Mouse (Mus musculus) liver, postnatal 0 days (tissue): ENCODE data around the gene Shtn1.

ENCODE experiments used
- CTCF ChIP-seq: sonication (generic); IDR thresholded peaks from 2 replicates; pipeline ENCODE4 v1.5.1; 2016; ENCODE audit warnings: antibody characterized with exemption, low read depth
- EP300 ChIP-seq: IDR thresholded peaks from 2 replicates; pipeline ENCODE4 v1.6.1; 2016; ENCODE audit warnings: antibody characterized with exemption, low read depth, mild to moderate bottlenecking

GRCm38 (mm10) chr19:59036811-59037210 is 39.1 kb downstream of the Shtn1 start:
- TF ChIP-seq CTCF (no peak), EP300 (no peak)
